Mouse (Mus musculus) heart, postnatal 0 days (tissue): ENCODE measurements at regions not wholly inside any gene's neighbourhood (a gene's known extent, or its start where the extent isn't known, plus 50 kb on each side); places are given as distances from the start of the nearest gene placed in this dataset.

ENCODE experiments used
- CTCF ChIP-seq: IDR thresholded peaks from 2 replicates; pipeline ENCODE4 v1.5.1; 2016; ENCODE audit warnings: antibody characterized with exemption, control low read depth, low read depth
- EP300 ChIP-seq: IDR thresholded peaks from 2 replicates; pipeline ENCODE4 v1.6.1; 2016; ENCODE audit warnings: antibody characterized with exemption, low read depth

DNA sequence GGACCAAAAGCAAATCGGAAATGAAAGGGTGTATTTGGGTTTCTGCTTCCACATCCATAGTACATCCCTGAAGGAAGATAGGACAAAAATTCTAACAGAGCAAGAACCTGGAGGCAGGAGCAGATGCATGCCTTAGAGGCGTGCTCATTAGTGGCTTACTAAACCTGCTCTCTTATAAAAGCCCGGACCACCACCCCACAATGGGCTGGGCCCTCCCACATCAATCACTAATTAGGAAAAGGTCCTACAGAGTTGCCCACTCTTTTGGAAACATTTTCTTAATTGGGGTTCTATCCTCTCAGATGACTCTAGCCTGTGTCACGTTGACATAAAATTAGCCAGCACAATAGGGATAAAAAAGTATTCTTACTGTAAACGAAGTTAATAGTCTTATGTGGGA lies 79.6 kb upstream of the Ptprt start:
- TF ChIP-seq CTCF, result no peak
- TF ChIP-seq EP300, result no peak
